Mouse (Mus musculus): ENCODE measurements around the gene Gga1.
A peak's percentile ranks its signal among the peaks of the same experiment; 100 is the strongest.

Gga1 gene

GRCm38 (mm10) chr15:78876258-78876696 lies 713 bp upstream of the Gga1 start:
- peak; percentile 93 for DNase-seq (ENCODE audit: low read depth)

- peak; percentile 37 for DNase-seq (ENCODE audit: low read depth)
Observed at GRCm38 (mm10) chr15:78877810-78878390, 910 bp downstream of the Gga1 start.

- peak; percentile 46 for DNase-seq (ENCODE audit: low read depth)
Observed at GRCm38 (mm10) chr15:78878792-78879516, 2.0 kb downstream of the Gga1 start.

GRCm38 (mm10) chr15:78880432-78880831 lies 3.4 kb downstream of the Gga1 start:
- DNase-seq (ENCODE audit: low read depth): no peak

- DNase-seq (ENCODE audit: low read depth): no peak
Observed at GRCm38 (mm10) chr15:78881828-78882227, 4.8 kb downstream of the Gga1 start.

- no peak for DNase-seq (ENCODE audit: low read depth)
Observed at GRCm38 (mm10) chr15:78889401-78889853, 12.4 kb downstream of the Gga1 start.

GRCm38 (mm10) chr15:78892440-78892839 lies 15.4 kb downstream of the Gga1 start:
- DNase-seq (ENCODE audit: low read depth): no peak

- no peak for DNase-seq (ENCODE audit: low read depth)
Observed at GRCm38 (mm10) chr15:78894726-78895125, 17.7 kb downstream of the Gga1 start.

GRCm38 (mm10) chr15:78895741-78896140 lies 18.8 kb downstream of the Gga1 start:
- DNase-seq (ENCODE audit: low read depth): no peak

- no peak for DNase-seq (ENCODE audit: low read depth)
Observed at GRCm38 (mm10) chr15:78896149-78896548, 19.2 kb downstream of the Gga1 start.

GRCm38 (mm10) chr15:78897488-78897887 lies 20.5 kb downstream of the Gga1 start:
- DNase-seq (ENCODE audit: low read depth): peak; percentile 29

GRCm38 (mm10) chr15:78898507-78899001 lies 21.6 kb downstream of the Gga1 start:
- DNase-seq (ENCODE audit: low read depth): no peak

GRCm38 (mm10) chr15:78899409-78899739 lies 22.4 kb downstream of the Gga1 start, which contains the start of gene Gm49510:
TSS of gene Gm49510 (plus strand) at chr15:78899667.
- no peak for DNase-seq (ENCODE audit: low read depth)

- peak; percentile 85 for DNase-seq (ENCODE audit: low read depth)
Observed at GRCm38 (mm10) chr15:78899740-78900584, 23.0 kb downstream of the Gga1 start, which contains the start of gene Sh3bp1. TSS of gene Sh3bp1 (plus strand) at chr15:78899768.

GRCm38 (mm10) chr15:78900585-78901421 lies 23.8 kb downstream of the Gga1 start:
- DNase-seq (ENCODE audit: low read depth): peak; percentile 28

GRCm38 (mm10) chr15:78901422-78901789 lies 24.4 kb downstream of the Gga1 start:
- peak; percentile 32 for DNase-seq (ENCODE audit: low read depth)

GRCm38 (mm10) chr15:78903243-78903642 lies 26.3 kb downstream of the Gga1 start:
- DNase-seq (ENCODE audit: low read depth): peak; percentile 94

GRCm38 (mm10) chr15:78908399-78908798 lies 31.4 kb downstream of the Gga1 start:
- DNase-seq (ENCODE audit: low read depth): no peak

GRCm38 (mm10) chr15:78908982-78909381 lies 32.0 kb downstream of the Gga1 start:
- DNase-seq (ENCODE audit: low read depth): no peak

- peak; percentile 61 for DNase-seq (ENCODE audit: low read depth)
Observed at GRCm38 (mm10) chr15:78912040-78912439, 35.0 kb downstream of the Gga1 start.

GRCm38 (mm10) chr15:78913632-78914090 lies 36.7 kb downstream of the Gga1 start, which contains the start of gene Pdxp:
TSS of gene Pdxp (plus strand) at chr15:78913919.
- DNase-seq (ENCODE audit: low read depth): peak; percentile 70
